Mouse (Mus musculus) kidney, adult 2 months (tissue): ENCODE measurements at regions not wholly inside any gene's neighbourhood (a gene's known extent, or its start where the extent isn't known, plus 50 kb on each side); places are given as distances from the start of the nearest gene placed in this dataset.

Source experiments
- CTCF ChIP-seq: fragments of 200-500 bp; conservative IDR thresholded peaks from 2 replicates; pipeline ENCODE4 v1.5.1; 2011; ENCODE audit warnings: low read depth, mild to moderate bottlenecking, control low read depth, low read length, moderate library complexity, mixed read lengths; ENCODE audit not compliant: insufficient read depth, insufficient read length
- POLR2A ChIP-seq: fragments of 200-500 bp; IDR thresholded peaks from one replicate; pipeline ENCODE4 v1.6.1; 2011; ENCODE audit warnings: low read depth, low read length, control low read depth

DNA sequence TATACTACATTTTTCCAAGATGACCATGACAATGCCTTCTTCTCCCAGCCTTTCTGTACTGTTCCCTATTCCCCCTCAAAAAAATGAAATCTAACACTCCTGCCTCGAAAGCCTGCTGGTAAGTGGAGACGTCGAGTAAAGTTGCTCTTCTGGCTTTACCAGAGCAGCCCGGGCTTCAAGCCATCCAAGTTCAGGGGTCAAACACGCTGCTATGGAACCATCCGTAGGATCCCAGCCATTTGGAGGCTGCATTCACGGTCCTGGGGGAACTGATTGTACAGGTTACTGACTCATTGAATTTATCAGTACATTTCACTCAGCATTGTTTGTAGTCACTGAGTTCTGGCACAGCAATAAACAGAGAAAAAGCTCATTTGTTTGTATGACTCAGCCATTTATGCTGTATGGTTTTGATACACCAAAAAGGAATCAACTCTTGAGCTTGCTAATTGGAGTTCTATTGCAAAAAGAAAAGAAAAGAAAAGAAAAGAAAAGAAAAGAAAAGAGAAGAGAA, 128.2 kb downstream of the Nedd1 start:
- TF ChIP-seq POLR2A (no peak), CTCF (no peak)
